Mouse (Mus musculus) retina, postnatal 1 day (tissue): ENCODE results near the gene Zfand5.

Experiments used
- DNase-seq: peaks from one replicate; pipeline ENCODE4 v3.0.0-alpha.2; 2012

The Zfand5 gene

DNA sequence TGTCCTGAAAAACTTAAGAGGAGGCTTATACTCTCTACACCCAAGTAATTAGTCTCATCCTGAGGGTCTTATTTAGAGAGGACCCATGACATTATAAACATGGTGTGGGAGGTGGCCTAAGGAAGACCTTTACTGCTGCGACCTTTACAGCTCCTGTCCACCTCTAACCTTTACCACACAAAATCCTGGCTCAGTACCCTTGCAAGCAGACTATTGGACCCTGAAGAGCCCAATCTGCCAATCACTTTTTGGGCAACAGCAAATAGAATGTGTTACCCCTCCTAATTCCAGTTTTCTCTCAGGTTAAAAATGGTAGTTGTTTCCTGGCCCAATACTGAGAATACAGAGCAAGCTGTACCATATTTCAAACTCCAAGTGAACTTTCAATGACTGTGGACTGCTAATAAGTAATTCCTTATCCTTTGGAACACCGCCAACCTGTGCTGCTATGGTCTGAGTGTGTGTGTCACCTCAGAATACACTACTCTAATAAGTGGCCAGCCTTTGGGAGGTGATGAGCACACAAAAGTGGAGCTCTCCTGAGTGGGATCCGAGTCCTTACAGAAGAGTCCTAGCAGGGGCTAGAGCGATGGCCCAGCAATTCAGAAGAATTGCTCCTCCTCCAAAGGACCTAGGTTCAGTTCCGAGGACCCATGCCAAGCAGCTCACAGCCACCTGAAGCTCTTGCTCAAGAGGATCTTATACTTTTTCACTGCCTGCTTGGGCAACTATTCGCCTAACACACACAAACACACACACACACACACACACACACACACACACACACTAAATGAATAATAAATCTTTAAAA lies 58.4 kb downstream of the Zfand5 start:
- no peak for DNase-seq

- DNase-seq = no peak
Measured at GRCm38 (mm10) chr19:21331621-21332155, 59.6 kb downstream of the Zfand5 start.
